Mouse (Mus musculus) kidney, adult 10 weeks (tissue): ENCODE data around the gene Vmn1r81. TPM values are rescaled to one million over a fixed set of nuclear protein-coding genes. Genes with fewer than 3 reads are reported as not detected.

Source experiments
- polyA plus RNA-seq: library from polyadenylated mRNA; stranded (reverse); fragments of 350-450 nt; fragmentation: Illumina TruSeq; extraction: RNeasy Lipid Tissue Mini Kit (QIAGEN cat#74804); gene quantifications from one replicate; pipeline ENCODE4 v1.2.3, GENCODE M21; 2014; ENCODE audit warnings: low read depth, low replicate concordance

The Vmn1r81 gene
- polyA plus RNA-seq, result not detected

DNA sequence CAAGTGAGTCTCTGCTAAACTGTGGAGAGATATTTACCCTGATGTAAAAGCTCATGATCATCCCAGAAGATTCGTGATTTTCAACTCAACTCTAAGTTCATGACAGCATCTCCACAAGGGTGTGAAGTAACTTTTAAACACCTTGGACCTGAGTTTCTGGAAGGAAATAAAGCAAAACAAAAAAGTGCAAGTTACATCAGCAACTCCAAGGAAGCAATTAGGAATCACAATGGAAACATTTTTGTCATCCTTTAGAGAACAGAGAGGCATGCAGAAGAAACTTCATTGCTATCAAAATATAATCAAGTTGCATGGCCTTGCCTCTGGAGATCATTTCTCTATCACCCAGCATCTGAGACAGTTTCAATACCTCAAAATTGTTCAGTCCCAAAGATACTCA, at the start of gene Vmn1r81:
Gene Vmn1r81, minus strand, starts transcription at position 101 of the 400 bp plus-strand sequence.

DNA sequence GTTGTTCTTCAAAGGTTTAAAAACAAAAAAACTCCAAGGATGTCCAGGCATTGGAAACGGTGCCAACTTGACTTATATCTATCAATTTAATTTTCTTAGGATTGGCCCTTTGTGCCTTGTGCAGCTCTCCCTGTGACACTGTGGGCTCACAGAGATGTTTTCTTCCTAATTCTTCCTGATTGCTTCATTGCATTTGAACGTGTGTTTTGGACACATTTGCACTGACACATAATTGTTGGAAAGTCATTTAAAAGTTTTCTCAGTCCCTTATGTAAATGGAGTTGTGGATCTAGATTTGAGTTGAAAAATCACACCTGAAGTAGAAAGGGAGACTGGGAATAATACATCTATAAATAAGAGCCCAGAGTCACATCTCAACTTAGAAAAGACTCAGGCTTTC, 32.1 kb upstream of the Vmn1r81 start, which contains the start of gene Vmn1r82:
Gene Vmn1r82, plus strand, starts transcription at position 301 of the 400 bp plus-strand sequence.

Other genes starting within 250 kb of the Vmn1r81 start
- not detected for gene Vmn1r77, start 231.5 kb downstream of the Vmn1r81 start, polyA plus RNA-seq
- not detected for gene Vmn1r78, start 118.0 kb downstream of the Vmn1r81 start, polyA plus RNA-seq
- not detected for gene Vmn1r79, start 97.0 kb downstream of the Vmn1r81 start, polyA plus RNA-seq
- gene Vmn1r80, start 79.0 kb downstream of the Vmn1r81 start, polyA plus RNA-seq, result not detected
- gene Vmn1r82, start 32.2 kb upstream of the Vmn1r81 start, polyA plus RNA-seq, result not detected
- gene Vmn1r83, start 61.2 kb upstream of the Vmn1r81 start, polyA plus RNA-seq, result not detected
- gene Vmn1r84, start 101.0 kb upstream of the Vmn1r81 start, polyA plus RNA-seq, result not detected
- 2.5 TPM for gene Zfp551, start 154.5 kb upstream of the Vmn1r81 start, polyA plus RNA-seq
- gene Zfp606, start 210.0 kb upstream of the Vmn1r81 start, polyA plus RNA-seq, result 28.9 TPM
- not detected for gene 2900092C05Rik, start 244.2 kb upstream of the Vmn1r81 start, polyA plus RNA-seq